Mouse (Mus musculus) intestine, postnatal 0 days (tissue): ENCODE data around the gene Ube2q1. TPM values are rescaled to one million over a fixed set of nuclear protein-coding genes. Genes with fewer than 3 reads are reported as not detected.
A peak's percentile ranks its signal among the peaks of the same experiment; 100 is the strongest.

ENCODE experiments used
- ATAC-seq: fragments of 200-750 bp; cut with Nextera tagmentation; 2 replicates; pipeline ENCODE4 v1.8.0; 2017; ENCODE audit warnings: mild to moderate bottlenecking, moderate TSS enrichment, moderate library complexity
- H3K27ac ChIP-seq: fragments of 300-500 bp; sonication (generic); 2 replicates; pipeline ENCODE4 v1.5.1; 2014; ENCODE audit warnings: mild to moderate bottlenecking, low read depth, low read length, moderate library complexity
- H3K27me3 ChIP-seq: fragments of 300-500 bp; sonication (generic); replicated peaks from 2 replicates; pipeline ENCODE4 v1.6.1; 2014; ENCODE audit warnings: low read length, mixed read lengths; ENCODE audit not compliant: control insufficient read depth, insufficient read depth
- H3K36me3 ChIP-seq: fragments of 300-500 bp; sonication (generic); 2 replicates; pipeline ENCODE4 v1.6.1; 2014; ENCODE audit warnings: mild to moderate bottlenecking, moderate library complexity; ENCODE audit not compliant: control insufficient read depth, insufficient read depth
- H3K4me1 ChIP-seq: fragments of 300-500 bp; sonication (generic); replicated peaks from 2 replicates; pipeline ENCODE4 v1.6.1; 2014; ENCODE audit warnings: antibody characterized with exemption, low read length, mixed read lengths; ENCODE audit not compliant: control insufficient read depth, insufficient read depth
- H3K4me2 ChIP-seq: fragments of 300-500 bp; sonication (generic); replicated peaks from 2 replicates; pipeline ENCODE4 v1.6.1; 2014; ENCODE audit warnings: low read depth, mild to moderate bottlenecking, moderate library complexity
- H3K4me3 ChIP-seq: fragments of 300-500 bp; sonication (generic); 2 replicates; pipeline ENCODE4 v1.5.1; 2014; ENCODE audit warnings: low read depth, low read length
- H3K9ac ChIP-seq: fragments of 300-500 bp; sonication (generic); 2 replicates; pipeline ENCODE4 v1.6.1; 2014; ENCODE audit warnings: mild to moderate bottlenecking, low read depth, low read length
- H3K9me3 ChIP-seq: fragments of 300-500 bp; sonication (generic); 2 replicates; pipeline ENCODE4 v1.6.1; 2016; ENCODE audit warnings: mixed run types; ENCODE audit not compliant: control insufficient read depth
- CTCF ChIP-seq: sonication (generic); IDR thresholded peaks from 2 replicates; pipeline ENCODE4 v1.5.1; 2016; ENCODE audit warnings: low read depth, mild to moderate bottlenecking, control low read depth, antibody characterized with exemption, moderate library complexity
- WGBS: fragments of 180-500 bp; shearing (Covaris S2); extraction: QIAGEN DNeasy Blood & Tissue Kit; methylation state at CpG from one replicate; pipeline ENCODE4 v1.1.7; 2014; 5-methylcytosine and 5-hydroxymethylcytosine counted together
- polyA plus RNA-seq: library from polyadenylated mRNA; unstranded; fragments of >200 nt; fragmentation: Nextera tagmentation; extraction: Ambion mirVana; gene quantifications from 2 replicates; pipeline ENCODE4 v1.2.1, GENCODE M21; 2015

Gene Ube2q1
- polyA plus RNA-seq, 1 experiment from 2014 or later: 22.1 TPM

GRCm38 (mm10) chr3:89752307-89752706 is 21.1 kb upstream of the Ube2q1 start:
- H3K36me3 ChIP-seq: peaks cover 37% of the 10 kb centered on the region
- no peaks in the 10 kb centered on the region for H3K4me1 ChIP-seq
- TF ChIP-seq CTCF: no peak
- no peak overlapping the region for H3K4me2 ChIP-seq
- WGBS: 12% methylated on average over 1 of the region's 1 CpGs
- no peak for ATAC-seq
- no peaks in the 10 kb centered on the region for H3K27me3 ChIP-seq
- no peak overlapping the region for H3K9ac ChIP-seq
- no peak overlapping the region for H3K4me3 ChIP-seq
- H3K9me3 ChIP-seq: no peaks in the 10 kb centered on the region
- no peak overlapping the region for H3K27ac ChIP-seq

GRCm38 (mm10) chr3:89755283-89755682 is 18.1 kb upstream of the Ube2q1 start:
- Histone ChIP-seq H3K4me3 (no peak overlapping the region), H3K27ac (no peak overlapping the region), H3K9me3 (no peaks in the 10 kb centered on the region), H3K4me1 (no peaks in the 10 kb centered on the region), H3K27me3 (no peaks in the 10 kb centered on the region), H3K9ac (no peak overlapping the region), H3K4me2 (no peak overlapping the region), H3K36me3 (peaks cover 16% of the 10 kb centered on the region)
- no peak for TF ChIP-seq CTCF
- no peak for ATAC-seq
- 64% methylated on average over 6 of the region's 6 CpGs for WGBS

- no peak overlapping the region for H3K4me2 ChIP-seq
- WGBS: 75% methylated on average over 2 of the region's 2 CpGs
- H3K9ac ChIP-seq: no peak overlapping the region
- H3K4me3 ChIP-seq: no peak overlapping the region
- H3K27ac ChIP-seq: no peak overlapping the region
- H3K9me3 ChIP-seq: no peaks in the 10 kb centered on the region
- no peak for TF ChIP-seq CTCF
- H3K36me3 ChIP-seq: no peaks in the 10 kb centered on the region; the same call in 1 of the 2 replicates
- no peaks in the 10 kb centered on the region for H3K4me1 ChIP-seq
- H3K27me3 ChIP-seq: no peaks in the 10 kb centered on the region
- no peak for ATAC-seq
Measured at GRCm38 (mm10) chr3:89757851-89758250, 15.6 kb upstream of the Ube2q1 start.

GRCm38 (mm10) chr3:89759786-89760185 is 13.6 kb upstream of the Ube2q1 start:
- no peak for ATAC-seq
- WGBS: 91% methylated on average over 2 of the region's 3 CpGs
- H3K27me3 ChIP-seq: 0 out of 2 replicates have a peak, but pooled peaks cover 7% of the 10 kb centered on the region
- H3K9me3 ChIP-seq: no peaks in the 10 kb centered on the region
- H3K27ac ChIP-seq: no peak overlapping the region
- no peaks in the 10 kb centered on the region; the same call in 1 of the 2 replicates for H3K36me3 ChIP-seq
- peaks cover 9% of the 10 kb centered on the region; the same call in 1 of the 2 replicates for H3K4me1 ChIP-seq
- H3K4me2 ChIP-seq: no peak overlapping the region
- H3K4me3 ChIP-seq: no peak overlapping the region
- no peak overlapping the region for H3K9ac ChIP-seq
- no peak for TF ChIP-seq CTCF

GRCm38 (mm10) chr3:89764119-89764724 is 9.2 kb upstream of the Ube2q1 start, which contains the start of gene Chrnb2:
TSS of gene Chrnb2 (minus strand) at chr3:89764632.
- 0 out of 2 replicates have a peak within 1 kb of the TSS, but pooled peaks have one; percentile 4 for H3K4me3 ChIP-seq
- H3K9ac ChIP-seq: no peak within 1 kb of the TSS
- no peak within 1 kb of the TSS for H3K27ac ChIP-seq
- TF ChIP-seq CTCF: 0 out of 2 replicates have a peak, but pooled peaks have one; percentile 5
- H3K27me3 ChIP-seq: 0 out of 2 replicates have a peak, but pooled peaks cover 7% of the 10 kb centered on the region
- H3K4me2 ChIP-seq: peak within 1 kb of the TSS; percentile 49
- 2% methylated on average over 36 of the region's 36 CpGs for WGBS
- no peaks in the 10 kb centered on the region for H3K9me3 ChIP-seq
- H3K36me3 ChIP-seq: 0 out of 2 replicates have a peak, but pooled peaks cover 2% of the 10 kb centered on the region
- ATAC-seq: peak; percentile 81
- H3K4me1 ChIP-seq: peaks cover 9% of the 10 kb centered on the region; the same call in 1 of the 2 replicates

GRCm38 (mm10) chr3:89769584-89769983 is 3.8 kb upstream of the Ube2q1 start:
- Histone ChIP-seq H3K4me3 (no peak overlapping the region), H3K9ac (no peak overlapping the region), H3K27ac (no peak overlapping the region), H3K27me3 (no peaks in the 10 kb centered on the region), H3K4me1 (no peaks in the 10 kb centered on the region; the same call in 1 of the 2 replicates), H3K4me2 (no peak overlapping the region), H3K9me3 (no peaks in the 10 kb centered on the region), H3K36me3 (0 out of 2 replicates have a peak, but pooled peaks cover 4% of the 10 kb centered on the region)
- 66% methylated on average over 7 of the region's 7 CpGs for WGBS
- no peak for ATAC-seq
- no peak for TF ChIP-seq CTCF
